ENCODE assay signal across 25 mouse cellular contexts in genomic region chr10:38855186-38855585, GRCm38 (mm10). TPM values are rescaled to one million over a fixed set of nuclear protein-coding genes. Genes with fewer than 3 reads are reported as not detected.
A peak's percentile ranks its signal among the peaks of the same experiment; 100 is the strongest.
DNase-seq lines count a peak whose midpoint lies in the region; ATAC-seq and TF ChIP-seq lines count a peak whose summit lies in the region.
"Had no signal": no experiment of that assay in that cellular context is flagged by ENCODE, and none has a peak within 500 bp of the region (broad histone marks: within the 10 kb centered on the region; RNA-seq: fewer than 3 reads in every experiment).

No protein-coding gene starts in this region.

- no peaks in the 10 kb centered on the region for H3K4me1 ChIP-seq in forebrain, postnatal 0 days (ENCODE audit: insufficient read depth)
- no peaks in the 10 kb centered on the region for H3K4me1 ChIP-seq in forebrain, embryonic 14.5 days (ENCODE audit: control insufficient read depth, insufficient read depth, low read length)
- no peaks in the 10 kb centered on the region for H3K4me1 ChIP-seq in midbrain, postnatal 0 days (ENCODE audit: insufficient read depth, low read length)
- H3K4me1 ChIP-seq in midbrain, embryonic 10.5 days: peaks cover 1% of the 10 kb centered on the region; the same call in 1 of the 2 replicates
- H3K4me1 ChIP-seq: forebrain, embryonic 12.5 days; liver, embryonic 15.5 days had no signal

- H3K4me2 ChIP-seq in forebrain, postnatal 0 days (ENCODE audit: low read depth): no peak overlapping the region
- no peak overlapping the region for H3K4me2 ChIP-seq in forebrain, embryonic 14.5 days (ENCODE audit: low read length)
- H3K4me2 ChIP-seq in midbrain, postnatal 0 days (ENCODE audit: low read depth, low read length, poor library complexity, severe bottlenecking): no peak overlapping the region
- H3K4me2 ChIP-seq: embryonic facial prominence, embryonic 12.5 days; forebrain, embryonic 12.5 days; heart, embryonic 11.5 days; limb, embryonic 12.5 days; liver, embryonic 15.5 days; midbrain, embryonic 11.5 days had no signal

- no peaks in the 10 kb centered on the region for H3K36me3 ChIP-seq in forebrain, postnatal 0 days (ENCODE audit: insufficient read depth)
- H3K36me3 ChIP-seq in forebrain, embryonic 14.5 days (ENCODE audit: control insufficient read depth, insufficient read depth, low read length): no peaks in the 10 kb centered on the region
- H3K36me3 ChIP-seq in midbrain, postnatal 0 days (ENCODE audit: insufficient read depth, low read length): no peaks in the 10 kb centered on the region
- no peaks in the 10 kb centered on the region for H3K36me3 ChIP-seq in midbrain, embryonic 10.5 days
- H3K36me3 ChIP-seq: embryonic facial prominence, embryonic 12.5 days; forebrain, embryonic 12.5 days; limb, embryonic 12.5 days; liver, embryonic 15.5 days had no signal

- WGBS in forebrain, postnatal 0 days: 60% methylated on average over 2 of the region's 2 CpGs
- 56% methylated on average over 2 of the region's 2 CpGs for WGBS in forebrain, embryonic 14.5 days
- WGBS in midbrain, postnatal 0 days: 47% methylated on average over 2 of the region's 2 CpGs
- WGBS in midbrain, embryonic 10.5 days: 63% methylated on average over 2 of the region's 2 CpGs

- no peak for DNase-seq in forebrain, postnatal 0 days
- no peak for DNase-seq in forebrain, embryonic 14.5 days (ENCODE audit: low spot score)
- DNase-seq in kidney, adult 9 months: peak; percentile 4
- DNase-seq in kidney, postnatal 25 days: no peak
- peak; percentile 26 for DNase-seq in midbrain, postnatal 0 days (ENCODE audit: low spot score)
- no peak for DNase-seq in midbrain, embryonic 10.5 days (ENCODE audit: low spot score)
- DNase-seq in layer of hippocampus, postnatal 25 days (ENCODE audit: extremely low spot score in 1 of 2, low spot score in 1 of 2): no peak
- DNase-seq: adrenal gland, postnatal 14 days; cerebellum, adult 2 months; heart, postnatal 14 days; right cerebral cortex, postnatal 4 days; thymus, postnatal 25 days had no signal

- no peak overlapping the region for H3K9ac ChIP-seq in forebrain, postnatal 0 days
- H3K9ac ChIP-seq in forebrain, embryonic 14.5 days (ENCODE audit: low read length): no peak overlapping the region
- H3K9ac ChIP-seq in midbrain, postnatal 0 days (replicated peaks; ENCODE audit: low read length, poor library complexity, severe bottlenecking): no peak overlapping the region
- H3K9ac ChIP-seq: embryonic facial prominence, embryonic 12.5 days; forebrain, embryonic 12.5 days; limb, embryonic 12.5 days; liver, embryonic 15.5 days had no signal

- H3K4me3 ChIP-seq in forebrain, postnatal 0 days (ENCODE audit: low read depth, low read length): no peak overlapping the region
- no peak overlapping the region for H3K4me3 ChIP-seq in forebrain, embryonic 14.5 days (ENCODE audit: low read depth, low read length)
- no peak overlapping the region for H3K4me3 ChIP-seq in midbrain, postnatal 0 days (ENCODE audit: low read depth, low read length)
- no peak overlapping the region for H3K4me3 ChIP-seq in midbrain, embryonic 10.5 days
- H3K4me3 ChIP-seq: embryonic facial prominence, embryonic 12.5 days; forebrain, embryonic 12.5 days; layer of hippocampus, adult 2 months; limb, embryonic 12.5 days; liver, embryonic 15.5 days had no signal

- H3K27me3 ChIP-seq in forebrain, postnatal 0 days (ENCODE audit: insufficient read depth, low read length): no peaks in the 10 kb centered on the region
- H3K27me3 ChIP-seq in forebrain, embryonic 14.5 days (replicated peaks; ENCODE audit: control insufficient read depth, insufficient read depth, low read length): no peaks in the 10 kb centered on the region
- no peaks in the 10 kb centered on the region for H3K27me3 ChIP-seq in midbrain, postnatal 0 days (ENCODE audit: insufficient read depth, low read length)
- no peaks in the 10 kb centered on the region for H3K27me3 ChIP-seq in midbrain, embryonic 10.5 days (ENCODE audit: low read depth, poor library complexity, severe bottlenecking)
- H3K27me3 ChIP-seq: CH12.LX; embryonic facial prominence, embryonic 12.5 days; forebrain, embryonic 12.5 days; limb, embryonic 12.5 days; liver, embryonic 15.5 days had no signal

- H3K9me3 ChIP-seq in forebrain, postnatal 0 days (ENCODE audit: low read length): no peaks in the 10 kb centered on the region
- no peaks in the 10 kb centered on the region for H3K9me3 ChIP-seq in forebrain, embryonic 14.5 days (replicated peaks; ENCODE audit: control insufficient read depth, low read length)
- no peaks in the 10 kb centered on the region for H3K9me3 ChIP-seq in midbrain, postnatal 0 days (ENCODE audit: low read length)
- H3K9me3 ChIP-seq in midbrain, embryonic 10.5 days (replicated peaks): no peaks in the 10 kb centered on the region
- H3K9me3 ChIP-seq: embryonic facial prominence, embryonic 12.5 days; forebrain, embryonic 12.5 days; limb, embryonic 12.5 days; liver, embryonic 15.5 days had no signal

- TF ChIP-seq CTCF in forebrain, postnatal 0 days (IDR thresholded peaks at IDR 0.05; ENCODE audit: low read depth): no peak
- no peak for TF ChIP-seq CTCF in midbrain, postnatal 0 days (IDR thresholded peaks at IDR 0.05)

- ATAC-seq in forebrain, postnatal 0 days: peak; percentile 60
- ATAC-seq in forebrain, embryonic 14.5 days: no peak
- no peak for ATAC-seq in midbrain, postnatal 0 days (ENCODE audit: low FRiP score)
- ATAC-seq: intestine, postnatal 0 days had no signal

- H3K27ac ChIP-seq in forebrain, postnatal 0 days (ENCODE audit: low read depth, low read length): no peak overlapping the region
- H3K27ac ChIP-seq in forebrain, embryonic 14.5 days (ENCODE audit: low read depth, low read length): no peak overlapping the region
- no peak overlapping the region for H3K27ac ChIP-seq in midbrain, postnatal 0 days (ENCODE audit: low read depth, low read length)
- H3K27ac ChIP-seq in midbrain, embryonic 10.5 days (replicated peaks): no peak overlapping the region
- H3K27ac ChIP-seq: embryonic facial prominence, embryonic 12.5 days; forebrain, embryonic 12.5 days; layer of hippocampus, adult 2 months; limb, embryonic 12.5 days; liver, embryonic 15.5 days had no signal

RNA-seq across cellular contexts. Expression of gene Rfpl4b, which starts 33.6 kb away (rescaled TPM):
- not detected in 2 replicates for total RNA-seq in forebrain, postnatal 0 days (2014; rRNA removed)
- not detected in 2 replicates for polyA plus RNA-seq in forebrain, postnatal 0 days (2015; fragmentation: Nextera tagmentation; extraction: Ambion mirVana)
- polyA plus RNA-seq in forebrain, embryonic 14.5 days (2014; fragmentation: Nextera tagmentation; extraction: Ambion mirVana): not detected in 2 replicates
- total RNA-seq in midbrain, postnatal 0 days (2014; rRNA removed): not detected in 2 replicates
- polyA plus RNA-seq in midbrain, postnatal 0 days (2015; fragmentation: Nextera tagmentation; extraction: Ambion mirVana): not detected in 2 replicates
- not detected in 2 replicates for polyA plus RNA-seq in midbrain, embryonic 10.5 days (2016; fragmentation: Nextera tagmentation; extraction: Ambion mirVana)
- not detected for total RNA-seq in layer of hippocampus, postnatal 25 days (2021)
- total RNA-seq: adrenal gland, postnatal 14 days; CH12.LX; common myeloid progenitor, adult 5-6 weeks; gastrocnemius, postnatal 4 days; heart, postnatal 14 days; layer of hippocampus, adult 2 months; left cerebral cortex, adult 18-20 months; neutrophil, adult 5-6 weeks had no signal
- polyA plus RNA-seq: cerebellum, adult 2 months; embryonic facial prominence, embryonic 12.5 days; forebrain, embryonic 12.5 days; heart, embryonic 11.5 days; intestine, postnatal 0 days; limb, embryonic 12.5 days; liver, embryonic 15.5 days; midbrain, embryonic 11.5 days had no signal

Comparison
In these comparisons a context has a peak if more than half of its experiments do, and no peak if none do; other contexts are left out.
1. DNase-seq: peak in kidney, adult 9 months (single experiment) and midbrain, postnatal 0 days (single experiment); none in forebrain, postnatal 0 days (single experiment), forebrain, embryonic 14.5 days (single experiment), kidney, postnatal 25 days (0 of 2), midbrain, embryonic 10.5 days (single experiment) and layer of hippocampus, postnatal 25 days (0 of 2).